Mouse (Mus musculus) bone marrow, adult 2 months (tissue): ENCODE results near the gene Taf3. TPM values are rescaled to one million over a fixed set of nuclear protein-coding genes. Genes with fewer than 3 reads are reported as not detected.

Source experiments
- H3K27ac ChIP-seq: fragments of 200-500 bp; 2 replicates; pipeline ENCODE4 v1.5.1; 2012; ENCODE audit warnings: low read depth, mild to moderate bottlenecking, control low read depth, inconsistent platforms, low read length; ENCODE audit not compliant: control insufficient read depth, poor library complexity, insufficient read depth
- H3K4me1 ChIP-seq: fragments of 200-500 bp; 2 replicates; pipeline ENCODE4 v1.6.1; 2011; ENCODE audit warnings: low read length; ENCODE audit not compliant: control insufficient read depth, insufficient read depth
- H3K4me3 ChIP-seq: fragments of 200-500 bp; replicated peaks from 2 replicates; pipeline ENCODE3; 2011; ENCODE audit warnings: mild to moderate bottlenecking, low read depth, low read length, control low read depth; ENCODE audit not compliant: control insufficient read depth
- CTCF ChIP-seq: fragments of 200-500 bp; IDR thresholded peaks from 2 replicates; pipeline ENCODE4 v1.5.1; 2011; ENCODE audit warnings: low read length, control low read depth; ENCODE audit not compliant: control insufficient read depth, insufficient read depth
- POLR2A ChIP-seq: fragments of 200-500 bp; IDR thresholded peaks from 2 replicates; pipeline ENCODE4 v1.6.1; 2011; ENCODE audit warnings: low read depth, mild to moderate bottlenecking, control low read depth, low read length, borderline replicate concordance; ENCODE audit not compliant: control insufficient read depth
- WGBS: fragments of 180-500 bp; shearing (Covaris S2); methylation state at CpG from one replicate; pipeline ENCODE4 v1.1.7; 2018; 5-methylcytosine and 5-hydroxymethylcytosine counted together
- polyA plus RNA-seq: library from polyadenylated mRNA; stranded (reverse); fragments of >200 nt; gene quantifications from 2 replicates; pipeline ENCODE4 v1.2.4, GENCODE M21; 2011; ENCODE audit warnings: low replicate concordance; ENCODE audit not compliant: missing spikeins, insufficient read depth, insufficient read length

The Taf3 gene
- polyA plus RNA-seq, 1 experiment, result 6.5 TPM

DNA sequence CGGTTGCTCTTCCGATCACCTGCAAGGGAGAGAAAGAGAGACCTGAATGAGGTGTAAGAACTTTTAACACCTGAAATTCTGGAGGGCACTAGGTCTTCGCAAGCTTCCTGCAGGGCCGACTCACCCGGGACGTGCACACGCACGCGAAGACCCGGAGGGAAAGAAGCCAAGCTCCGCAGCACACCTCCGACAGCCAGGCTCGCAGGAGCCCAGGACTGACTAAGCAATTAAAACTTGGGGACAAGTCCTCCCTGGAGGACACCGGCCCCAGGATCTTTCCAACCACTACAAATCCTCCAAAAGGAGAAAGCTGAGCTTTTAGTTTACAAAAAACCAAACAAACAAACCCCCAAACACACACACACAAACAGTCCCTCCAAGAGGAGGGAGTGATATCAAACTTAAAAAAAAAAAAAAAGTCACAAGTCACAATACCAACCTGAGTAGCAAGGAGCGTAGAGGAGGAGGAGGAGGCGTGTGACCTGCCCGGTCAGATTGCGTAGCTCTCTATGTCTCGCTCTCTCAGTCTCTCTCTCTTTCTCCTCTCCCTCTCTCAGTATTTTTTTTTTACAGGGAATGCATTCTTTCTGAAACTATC, 170.3 kb downstream of the Taf3 start:
- H3K4me1 ChIP-seq, result no peaks in the 10 kb centered on the region; the same call in 1 of the 2 replicates
- no peak overlapping the region for H3K27ac ChIP-seq
- under 1% methylated on average over 19 of the region's 19 CpGs for WGBS

DNA sequence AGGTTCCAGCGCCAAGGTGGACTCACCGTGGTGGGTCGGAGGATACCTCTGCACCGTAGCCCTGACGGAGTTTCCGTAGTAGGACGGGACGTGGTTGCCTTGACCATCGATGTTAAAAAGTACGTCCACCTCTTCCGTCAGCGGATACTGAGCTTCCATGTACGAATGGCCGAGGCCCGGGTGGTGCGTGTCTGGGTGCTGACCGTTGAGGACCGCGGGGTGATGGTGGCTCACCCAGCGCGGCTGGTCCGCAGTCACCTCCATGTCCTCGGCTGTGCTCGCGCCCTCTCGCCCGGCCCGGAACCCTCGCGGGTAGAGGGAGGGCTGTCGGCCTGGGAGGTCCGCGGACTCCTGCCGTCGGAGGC, 171.1 kb downstream of the Taf3 start:
- peak overlapping the region; percentile 24; the same call in 1 of the 2 replicates for H3K27ac ChIP-seq
- H3K4me1 ChIP-seq, result no peaks in the 10 kb centered on the region; the same call in 1 of the 2 replicates
- WGBS, result under 1% methylated on average over 35 of the region's 35 CpGs
- peak overlapping the region; percentile 51 for H3K4me3 ChIP-seq
- TF ChIP-seq POLR2A, result no peak
- TF ChIP-seq CTCF, result no peak

More for the DNA sequence above, 170.3 kb downstream of the Taf3 start:
- peak overlapping the region; percentile 47 for H3K4me3 ChIP-seq
- TF ChIP-seq POLR2A (no peak), CTCF (no peak)

DNA sequence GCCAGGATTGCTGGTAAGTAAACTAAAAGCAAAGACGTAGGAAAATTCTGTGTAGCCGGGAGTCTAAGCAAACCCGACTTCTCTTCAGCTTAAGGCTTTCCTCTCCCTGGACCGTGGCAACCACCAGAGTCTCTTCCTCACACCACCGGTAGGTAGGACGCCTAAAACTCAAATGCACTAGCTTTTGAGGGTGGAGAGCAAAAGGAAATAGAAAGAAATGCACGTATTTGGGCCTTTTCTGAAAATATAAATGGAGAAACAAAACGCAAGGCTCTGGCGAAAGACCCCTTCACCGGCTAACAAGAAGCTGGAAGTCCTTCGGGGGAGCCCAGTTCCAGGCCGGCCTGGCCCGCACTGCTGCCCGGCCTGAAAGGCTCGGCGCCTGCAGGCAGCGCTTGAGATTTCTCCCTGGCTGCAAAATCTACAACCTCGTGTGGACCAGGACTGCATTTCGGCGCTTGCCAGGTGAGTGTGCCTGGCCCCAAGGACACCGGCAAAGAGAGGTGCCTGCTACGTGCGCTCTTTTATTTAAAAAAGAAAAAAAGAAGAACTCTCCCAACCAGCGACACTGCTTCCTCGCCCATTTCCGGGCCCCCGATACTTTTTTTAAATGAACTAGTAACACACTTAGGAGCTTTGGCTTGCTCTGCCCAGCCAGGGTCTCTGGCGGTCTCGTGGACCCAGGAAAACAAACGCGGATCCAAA, 171.6 kb downstream of the Taf3 start:
- no peaks in the 10 kb centered on the region; the same call in 1 of the 2 replicates for H3K4me1 ChIP-seq
- TF ChIP-seq CTCF (no peak), POLR2A (no peak)
- H3K4me3 ChIP-seq, result peak overlapping the region; percentile 51
- no peak overlapping the region for H3K27ac ChIP-seq
- 4% methylated on average over 31 of the region's 31 CpGs for WGBS

DNA sequence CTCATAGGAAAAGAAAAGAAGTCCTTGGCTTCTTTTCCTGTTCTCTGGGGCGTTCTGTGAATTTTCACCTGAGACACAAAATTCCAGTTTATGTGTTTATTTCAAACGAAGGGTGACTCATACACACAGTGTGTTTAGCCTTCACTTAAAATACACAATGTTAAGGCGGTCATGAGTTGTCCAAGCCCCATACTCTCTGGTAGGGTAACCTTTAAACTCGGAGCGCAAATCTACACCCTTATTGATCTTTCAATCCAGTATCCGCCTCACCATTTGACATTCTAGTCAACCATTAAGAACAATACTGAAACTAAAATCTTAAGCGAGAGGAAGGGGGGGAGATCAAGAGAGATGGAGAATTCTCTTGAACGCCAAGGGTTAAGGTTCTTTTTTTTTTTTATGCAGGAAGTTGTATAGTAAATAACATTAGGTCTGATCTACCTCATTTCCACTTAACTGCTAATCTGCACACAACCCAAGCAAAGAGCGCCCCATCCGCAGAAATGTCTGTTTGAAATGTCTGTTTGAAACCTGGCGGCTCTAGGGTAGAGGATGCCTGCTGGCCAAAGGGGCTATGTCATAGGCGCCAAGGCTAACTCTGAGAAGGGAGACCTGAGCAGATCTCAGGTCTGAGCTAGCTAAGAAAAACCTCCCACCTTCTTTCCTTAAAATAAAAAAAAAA, 172.6 kb downstream of the Taf3 start:
- Histone ChIP-seq H3K4me1 (no peaks in the 10 kb centered on the region; the same call in 1 of the 2 replicates), H3K27ac (no peak overlapping the region), H3K4me3 (no peak overlapping the region)
- TF ChIP-seq CTCF, result no peak
- no peak for TF ChIP-seq POLR2A
- 71% methylated on average over 12 of the region's 12 CpGs for WGBS

DNA sequence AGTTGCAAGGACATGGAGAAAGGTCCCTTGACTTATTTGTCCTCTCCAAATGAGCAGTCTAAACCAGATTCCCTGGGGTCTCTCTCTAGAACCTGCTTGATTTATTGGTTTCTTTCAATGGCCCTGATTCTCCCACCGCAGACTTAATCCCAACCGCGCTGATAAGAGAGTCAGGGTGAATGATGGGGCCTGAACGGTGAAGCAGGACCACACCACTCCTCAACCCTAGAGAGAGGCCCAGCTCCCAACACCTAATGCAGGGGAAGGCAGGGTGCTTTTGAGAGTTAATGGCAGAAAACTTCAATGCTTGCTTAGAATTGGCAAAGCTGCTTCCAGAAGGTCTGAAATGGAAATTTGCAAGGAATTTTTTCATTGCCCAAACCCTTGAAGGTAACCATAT, 173.2 kb downstream of the Taf3 start:
- WGBS, result 83% methylated on average over 4 of the region's 4 CpGs
- no peak overlapping the region for H3K27ac ChIP-seq
- no peak for TF ChIP-seq CTCF
- no peak for TF ChIP-seq POLR2A
- no peaks in the 10 kb centered on the region; the same call in 1 of the 2 replicates for H3K4me1 ChIP-seq
- no peak overlapping the region for H3K4me3 ChIP-seq

DNA sequence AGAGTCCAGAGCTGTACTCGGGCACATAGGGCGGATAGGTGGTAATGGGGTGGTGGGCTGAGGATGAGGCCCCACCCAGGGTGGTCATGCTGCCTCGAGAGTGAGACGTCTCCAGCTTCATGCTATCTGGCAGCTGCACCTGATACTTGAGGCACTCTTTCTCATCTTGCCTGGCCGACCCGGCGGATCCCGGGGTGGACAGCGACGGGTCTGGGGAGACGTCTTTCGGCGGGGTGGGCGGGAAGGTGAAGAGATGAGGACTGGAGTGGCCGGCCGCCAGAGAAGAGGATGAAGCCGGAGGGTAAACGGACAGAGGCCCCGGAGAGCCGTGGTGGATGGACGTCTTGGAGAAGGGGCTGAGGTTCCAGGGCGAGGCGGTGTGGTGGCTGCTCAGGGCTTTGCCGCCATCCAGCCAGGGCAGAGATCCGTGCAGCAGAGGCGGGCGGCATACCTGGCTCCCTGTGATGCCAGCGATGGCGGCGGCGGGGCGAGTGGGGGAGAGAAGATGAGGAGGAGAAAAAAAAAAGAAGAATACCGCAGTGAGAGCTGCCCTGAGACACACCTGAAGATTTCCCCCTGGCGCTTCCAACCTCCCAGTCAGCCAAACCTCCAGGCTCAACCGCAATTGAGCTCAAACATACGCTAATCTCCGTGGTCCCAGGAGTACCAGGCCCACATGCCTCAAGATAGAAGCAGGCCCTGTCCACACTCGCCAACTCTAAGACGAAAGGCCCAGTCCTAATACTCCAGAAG, 173.8 kb downstream of the Taf3 start:
- 86% methylated on average over 39 of the region's 39 CpGs for WGBS
- no peak overlapping the region for H3K4me3 ChIP-seq
- no peaks in the 10 kb centered on the region; the same call in 1 of the 2 replicates for H3K4me1 ChIP-seq
- H3K27ac ChIP-seq, result no peak overlapping the region
- TF ChIP-seq POLR2A (no peak), CTCF (no peak)

DNA sequence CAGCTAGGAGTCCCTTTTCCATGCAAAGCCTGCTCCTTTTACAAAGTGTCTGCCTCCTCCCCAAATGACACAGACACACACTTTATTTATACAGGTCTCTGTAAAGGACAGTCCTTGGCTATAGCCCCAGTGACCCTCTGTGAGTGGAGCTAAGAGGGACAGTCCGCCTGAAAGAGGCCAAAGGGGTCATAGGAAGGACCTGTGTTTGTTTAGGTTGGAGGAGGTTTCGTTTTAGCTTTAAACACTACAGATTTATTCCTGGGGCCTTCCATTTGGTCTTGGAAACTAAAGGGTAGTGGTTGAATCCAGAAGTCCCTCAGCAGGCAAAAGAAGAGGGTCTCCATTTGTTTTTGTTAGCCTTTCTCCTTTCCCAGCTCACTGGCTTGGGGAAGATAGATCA, 174.6 kb downstream of the Taf3 start:
- TF ChIP-seq POLR2A (no peak), CTCF (no peak)
- no peaks in the 10 kb centered on the region; the same call in 1 of the 2 replicates for H3K4me1 ChIP-seq
- no peak overlapping the region for H3K4me3 ChIP-seq
- no peak overlapping the region for H3K27ac ChIP-seq
- 68% methylated on average over 2 of the region's 2 CpGs for WGBS

DNA sequence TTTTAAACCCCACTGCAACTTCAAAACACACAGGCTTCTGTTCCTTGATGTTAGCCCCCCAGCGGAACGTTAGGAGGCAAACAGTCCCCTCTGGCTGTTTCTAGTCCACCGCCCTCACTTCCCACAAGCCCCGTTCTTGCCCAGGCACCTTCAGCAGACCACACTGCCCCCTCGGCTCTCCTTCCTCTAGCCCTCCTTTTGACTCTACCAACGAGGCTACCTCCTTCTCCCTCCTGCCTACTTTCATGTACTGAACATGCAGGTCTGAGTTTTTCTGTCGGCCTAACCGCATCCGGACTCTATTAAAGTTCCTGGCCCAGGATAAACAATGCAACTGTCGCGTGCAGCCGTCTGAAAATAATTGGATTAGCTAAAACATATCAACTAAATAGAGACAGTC, 175.7 kb downstream of the Taf3 start:
- Histone ChIP-seq H3K27ac (no peak overlapping the region; the same call in 1 of the 2 replicates), H3K4me1 (no peaks in the 10 kb centered on the region; the same call in 1 of the 2 replicates), H3K4me3 (no peak overlapping the region)
- TF ChIP-seq POLR2A, result no peak
- TF ChIP-seq CTCF, result no peak
- 4% methylated on average over 12 of the region's 12 CpGs for WGBS
